Mouse (Mus musculus) E14TG2a.4 (cell line): ENCODE measurements around the gene Cd300ld3.

Source experiments
- CTCF ChIP-seq: conservative IDR thresholded peaks from 2 replicates; pipeline ENCODE4 v1.5.1; 2014; ENCODE audit warnings: low read length
- NANOG ChIP-seq: IDR thresholded peaks from 2 replicates; pipeline ENCODE4 v1.6.1; 2014; ENCODE audit warnings: borderline replicate concordance, low read length, mixed read lengths
- POU5F1 ChIP-seq: IDR thresholded peaks from 2 replicates; pipeline ENCODE4 v1.6.1; 2014; ENCODE audit warnings: low read length, borderline replicate concordance

- TF ChIP-seq CTCF (no peak), NANOG (no peak), POU5F1 (no peak)
Measured at GRCm38 (mm10) chr11:115059797-115060196, 11.6 kb upstream of the Cd300ld3 start.
